Mouse (Mus musculus) 3T3-L1 (cell line): ENCODE measurements at regions not wholly inside any gene's neighbourhood (a gene's known extent, or its start where the extent isn't known, plus 50 kb on each side); places are given as distances from the start of the nearest gene placed in this dataset.

Experiments
- DNase-seq: peaks from one replicate; pipeline ENCODE4 v3.0.0-alpha.2; 2015; ENCODE audit warnings: low read depth, low spot score

- DNase-seq, result no peak
Observed at GRCm38 (mm10) chr5:58705561-58705960, 987.8 kb downstream of the Pcdh7 start.

- no peak for DNase-seq
Observed at GRCm38 (mm10) chr5:58712381-58712780, 994.6 kb downstream of the Pcdh7 start.

GRCm38 (mm10) chr5:58733366-58733765 lies 1015.6 kb downstream of the Pcdh7 start:
- no peak for DNase-seq

- DNase-seq, result no peak
Observed at GRCm38 (mm10) chr5:58733961-58734360, 1016.2 kb downstream of the Pcdh7 start.

- DNase-seq, result peak; percentile 83
Observed at GRCm38 (mm10) chr5:58736610-58737009, 1018.8 kb downstream of the Pcdh7 start.

- DNase-seq, result no peak
Observed at GRCm38 (mm10) chr5:58737264-58737883, 1019.6 kb downstream of the Pcdh7 start.

GRCm38 (mm10) chr5:58738041-58738440 lies 1020.3 kb downstream of the Pcdh7 start:
- DNase-seq, result no peak

- DNase-seq, result no peak
Observed at GRCm38 (mm10) chr5:58740759-58741158, 1023.0 kb downstream of the Pcdh7 start.

- no peak for DNase-seq
Observed at GRCm38 (mm10) chr5:58747684-58748083, 1029.9 kb downstream of the Pcdh7 start.

GRCm38 (mm10) chr5:58751777-58752176 lies 1034.0 kb downstream of the Pcdh7 start:
- DNase-seq, result no peak
